Mouse (Mus musculus): ENCODE measurements around the gene Tut1. TPM values are rescaled to one million over a fixed set of nuclear protein-coding genes. Genes with fewer than 3 reads are reported as not detected.

Tut1 gene
- polyA plus RNA-seq, 1 experiment from 2014 or later: 23.7 TPM

- ATAC-seq (ENCODE audit: low FRiP score) (no peak), DNase-seq (ENCODE audit: low spot score) (no peak)
- Histone ChIP-seq H3K27ac (ENCODE audit: low read depth, low read length) (no peak overlapping the region), H3K4me1 (replicated peaks; ENCODE audit: control insufficient read depth, insufficient read depth, low read length) (no peaks in the 10 kb centered on the region; the same call in 1 of the 2 replicates), H3K9me3 (ENCODE audit: control insufficient read depth, low read length) (no peaks in the 10 kb centered on the region), H3K9ac (ENCODE audit: low read depth, low read length) (0 out of 2 replicates have a peak overlapping the region, but pooled peaks have one; percentile 4), H3K4me3 (ENCODE audit: low read depth, low read length) (no peak overlapping the region), H3K36me3 (ENCODE audit: control insufficient read depth, insufficient read depth, low read length) (no peaks in the 10 kb centered on the region), H3K4me2 (replicated peaks; ENCODE audit: low read depth, low read length) (peak overlapping the region; percentile 74), H3K27me3 (ENCODE audit: control insufficient read depth, insufficient read depth, low read length) (no peaks in the 10 kb centered on the region)
- WGBS: 73% methylated on average over 9 of the region's 9 CpGs
These were observed 31.9 kb upstream of the Tut1 start for GRCm38 (mm10) chr19:8921741-8922140.

- DNase-seq (ENCODE audit: low spot score) (no peak), ATAC-seq (ENCODE audit: low FRiP score) (no peak)
- Histone ChIP-seq H3K9ac (ENCODE audit: low read depth, low read length) (no peak overlapping the region), H3K27ac (ENCODE audit: low read depth, low read length) (no peak overlapping the region), H3K9me3 (ENCODE audit: control insufficient read depth, low read length) (no peaks in the 10 kb centered on the region), H3K36me3 (ENCODE audit: control insufficient read depth, insufficient read depth, low read length) (no peaks in the 10 kb centered on the region), H3K4me2 (replicated peaks; ENCODE audit: low read depth, low read length) (no peak overlapping the region), H3K4me3 (ENCODE audit: low read depth, low read length) (no peak overlapping the region), H3K27me3 (ENCODE audit: control insufficient read depth, insufficient read depth, low read length) (no peaks in the 10 kb centered on the region), H3K4me1 (replicated peaks; ENCODE audit: control insufficient read depth, insufficient read depth, low read length) (no peaks in the 10 kb centered on the region)
- WGBS: 82% methylated on average over 2 of the region's 2 CpGs
These were observed 26.9 kb upstream of the Tut1 start for GRCm38 (mm10) chr19:8926766-8927165.

GRCm38 (mm10) chr19:8927891-8928525 lies 25.6 kb upstream of the Tut1 start:
- no peak for DNase-seq (ENCODE audit: low spot score)
- H3K9ac ChIP-seq (ENCODE audit: low read depth, low read length): no peak overlapping the region
- H3K36me3 ChIP-seq (ENCODE audit: control insufficient read depth, insufficient read depth, low read length): no peaks in the 10 kb centered on the region
- H3K4me1 ChIP-seq (replicated peaks; ENCODE audit: control insufficient read depth, insufficient read depth, low read length): no peaks in the 10 kb centered on the region
- H3K27me3 ChIP-seq (ENCODE audit: control insufficient read depth, insufficient read depth, low read length): no peaks in the 10 kb centered on the region
- H3K27ac ChIP-seq (ENCODE audit: low read depth, low read length): no peak overlapping the region
- no peak for ATAC-seq (ENCODE audit: low FRiP score)
- H3K9me3 ChIP-seq (ENCODE audit: control insufficient read depth, low read length): no peaks in the 10 kb centered on the region
- H3K4me3 ChIP-seq (ENCODE audit: low read depth, low read length): no peak overlapping the region
- H3K4me2 ChIP-seq (replicated peaks; ENCODE audit: low read depth, low read length): no peak overlapping the region
- 90% methylated on average over 12 of the region's 12 CpGs for WGBS

- H3K4me1 ChIP-seq (replicated peaks; ENCODE audit: control insufficient read depth, insufficient read depth, low read length): no peaks in the 10 kb centered on the region
- H3K27me3 ChIP-seq (ENCODE audit: control insufficient read depth, insufficient read depth, low read length): no peaks in the 10 kb centered on the region
- DNase-seq (ENCODE audit: low spot score): no peak
- ATAC-seq (ENCODE audit: low FRiP score): peak; percentile 34
- H3K4me2 ChIP-seq (replicated peaks; ENCODE audit: low read depth, low read length): peak overlapping the region; percentile 70
- 16% methylated on average over 16 of the region's 16 CpGs for WGBS
- H3K4me3 ChIP-seq (ENCODE audit: low read depth, low read length): peak overlapping the region; percentile 48
- H3K36me3 ChIP-seq (ENCODE audit: control insufficient read depth, insufficient read depth, low read length): no peaks in the 10 kb centered on the region
- no peaks in the 10 kb centered on the region for H3K9me3 ChIP-seq (ENCODE audit: control insufficient read depth, low read length)
- peak overlapping the region; percentile 64; the same call in 1 of the 2 replicates for H3K9ac ChIP-seq (ENCODE audit: low read depth, low read length)
- H3K27ac ChIP-seq (ENCODE audit: low read depth, low read length): no peak overlapping the region
These were observed 24.9 kb upstream of the Tut1 start for GRCm38 (mm10) chr19:8928689-8929223.

GRCm38 (mm10) chr19:8929224-8930088 lies 24.2 kb upstream of the Tut1 start, which contains the start of the genes Rom1 and Eml3:
Rom1 (minus strand) TSS chr19:8929356.
Eml3 (plus strand) TSS chr19:8929552.
- H3K4me3 ChIP-seq (ENCODE audit: low read depth, low read length): peak within 1 kb of the TSS; percentile 48
- H3K27me3 ChIP-seq (ENCODE audit: control insufficient read depth, insufficient read depth, low read length): no peaks in the 10 kb centered on the region
- H3K4me1 ChIP-seq (replicated peaks; ENCODE audit: control insufficient read depth, insufficient read depth, low read length): no peaks in the 10 kb centered on the region
- H3K27ac ChIP-seq (ENCODE audit: low read depth, low read length): no peak within 1 kb of the TSS; the same call in 1 of the 2 replicates
- DNase-seq (ENCODE audit: low spot score) (peak; percentile 76), ATAC-seq (ENCODE audit: low FRiP score) (peak; percentile 82)
- H3K9me3 ChIP-seq (ENCODE audit: control insufficient read depth, low read length): no peaks in the 10 kb centered on the region
- WGBS: under 1% methylated on average over 44 of the region's 74 CpGs
- H3K4me2 ChIP-seq (replicated peaks; ENCODE audit: low read depth, low read length): peak within 1 kb of the TSS; percentile 70
- H3K9ac ChIP-seq (ENCODE audit: low read depth, low read length): peak within 1 kb of the TSS; percentile 64
- no peaks in the 10 kb centered on the region for H3K36me3 ChIP-seq (ENCODE audit: control insufficient read depth, insufficient read depth, low read length)

GRCm38 (mm10) chr19:8930117-8930516 lies 23.5 kb upstream of the Tut1 start:
- Histone ChIP-seq H3K27me3 (ENCODE audit: control insufficient read depth, insufficient read depth, low read length) (no peaks in the 10 kb centered on the region), H3K9ac (ENCODE audit: low read depth, low read length) (peak overlapping the region; percentile 64), H3K9me3 (ENCODE audit: control insufficient read depth, low read length) (no peaks in the 10 kb centered on the region), H3K27ac (ENCODE audit: low read depth, low read length) (no peak overlapping the region), H3K4me3 (ENCODE audit: low read depth, low read length) (peak overlapping the region; percentile 48), H3K36me3 (ENCODE audit: control insufficient read depth, insufficient read depth, low read length) (no peaks in the 10 kb centered on the region), H3K4me1 (replicated peaks; ENCODE audit: control insufficient read depth, insufficient read depth, low read length) (no peaks in the 10 kb centered on the region), H3K4me2 (replicated peaks; ENCODE audit: low read depth, low read length) (peak overlapping the region; percentile 70)
- ATAC-seq (ENCODE audit: low FRiP score) (peak; percentile 17; the same call in 1 of the 2 replicates), DNase-seq (ENCODE audit: low spot score) (no peak)
- 19% methylated on average over 11 of the region's 11 CpGs for WGBS

GRCm38 (mm10) chr19:8930771-8931170 lies 22.9 kb upstream of the Tut1 start:
- Histone ChIP-seq H3K36me3 (ENCODE audit: control insufficient read depth, insufficient read depth, low read length) (no peaks in the 10 kb centered on the region), H3K27ac (ENCODE audit: low read depth, low read length) (no peak overlapping the region), H3K27me3 (ENCODE audit: control insufficient read depth, insufficient read depth, low read length) (no peaks in the 10 kb centered on the region), H3K9me3 (ENCODE audit: control insufficient read depth, low read length) (no peaks in the 10 kb centered on the region), H3K9ac (ENCODE audit: low read depth, low read length) (no peak overlapping the region; the same call in 1 of the 2 replicates), H3K4me1 (replicated peaks; ENCODE audit: control insufficient read depth, insufficient read depth, low read length) (no peaks in the 10 kb centered on the region), H3K4me2 (replicated peaks; ENCODE audit: low read depth, low read length) (no peak overlapping the region), H3K4me3 (ENCODE audit: low read depth, low read length) (no peak overlapping the region)
- 90% methylated on average over 7 of the region's 7 CpGs for WGBS
- ATAC-seq (ENCODE audit: low FRiP score) (no peak), DNase-seq (ENCODE audit: low spot score) (no peak)

GRCm38 (mm10) chr19:8936736-8937135 lies 16.9 kb upstream of the Tut1 start:
- H3K4me2 ChIP-seq (replicated peaks; ENCODE audit: low read depth, low read length): no peak overlapping the region
- H3K27me3 ChIP-seq (ENCODE audit: control insufficient read depth, insufficient read depth, low read length): no peaks in the 10 kb centered on the region
- H3K27ac ChIP-seq (ENCODE audit: low read depth, low read length): no peak overlapping the region
- no peak overlapping the region for H3K4me3 ChIP-seq (ENCODE audit: low read depth, low read length)
- no peak for DNase-seq (ENCODE audit: low spot score)
- no peaks in the 10 kb centered on the region for H3K36me3 ChIP-seq (ENCODE audit: control insufficient read depth, insufficient read depth, low read length)
- no peak overlapping the region for H3K9ac ChIP-seq (ENCODE audit: low read depth, low read length)
- peaks cover 6% of the 10 kb centered on the region; the same call in 1 of the 2 replicates for H3K4me1 ChIP-seq (replicated peaks; ENCODE audit: control insufficient read depth, insufficient read depth, low read length)
- no peak for ATAC-seq (ENCODE audit: low FRiP score)
- H3K9me3 ChIP-seq (ENCODE audit: control insufficient read depth, low read length): no peaks in the 10 kb centered on the region
- 96% methylated on average over 2 of the region's 2 CpGs for WGBS

Measured in hindbrain, embryonic 11.5 days (tissue).